Mouse (Mus musculus): Measurements from ENCODE around the gene Oas2. TPM values are rescaled to one million over a fixed set of nuclear protein-coding genes. Genes with fewer than 3 reads are reported as not detected.
A peak's percentile ranks its signal among the peaks of the same experiment; 100 is the strongest.

Oas2 gene
- polyA plus RNA-seq, 1 experiment from 2014 or later = not detected

- ChIA-PET CTCF (no interaction called here), POLR2A (no interaction called here)
- DNase-seq (ENCODE audit: low read depth, low spot score) (no peak), ATAC-seq (no peak)
- in situ Hi-C loops (cut with MboI; ENCODE audit: low pct_unique_long_range_greater_than_20kb) = loop anchor here (5.0 kb wide), 1 partner anchor 66 kb away; no protein-coding TSS in a partner anchor
- no peak for TF ChIP-seq CTCF (IDR thresholded peaks at IDR 0.05)
- no peaks in the 10 kb centered on the region for H3K27me3 ChIP-seq
These were observed 27.1 kb upstream of the Oas2 start for GRCm38 (mm10) chr5:120776801-120777200.

- in situ Hi-C loops (cut with MboI; ENCODE audit: low pct_unique_long_range_greater_than_20kb) = loop anchor here (5.0 kb wide), 1 partner anchor 67 kb away; no protein-coding TSS in a partner anchor
- DNase-seq (ENCODE audit: low read depth, low spot score) (no peak), ATAC-seq (no peak)
- no peaks in the 10 kb centered on the region for H3K27me3 ChIP-seq
- ChIA-PET POLR2A (interaction anchor here (0.7 kb wide), 1 partner anchor 26 kb away, joined by 4 read pairs; the partner anchor contains the start of gene Oas2), CTCF (no interaction called here)
- no peak for TF ChIP-seq CTCF (IDR thresholded peaks at IDR 0.05)
These were observed 25.8 kb upstream of the Oas2 start for GRCm38 (mm10) chr5:120775287-120775985.

GRCm38 (mm10) chr5:120769396-120769795 is 19.7 kb upstream of the Oas2 start:
- TF ChIP-seq CTCF (IDR thresholded peaks at IDR 0.05) = no peak
- POLR2A ChIA-PET = no interaction called here
- in situ Hi-C loops (cut with MboI; ENCODE audit: low pct_unique_long_range_greater_than_20kb) = no loop called here
- CTCF ChIA-PET = no interaction called here
- ATAC-seq (no peak), DNase-seq (ENCODE audit: low read depth, low spot score) (no peak)
- no peaks in the 10 kb centered on the region for H3K27me3 ChIP-seq

GRCm38 (mm10) chr5:120765010-120765409 is 15.4 kb upstream of the Oas2 start:
- no peak for ATAC-seq

GRCm38 (mm10) chr5:120761901-120762300 is 12.2 kb upstream of the Oas2 start:
- TF ChIP-seq CTCF (IDR thresholded peaks at IDR 0.05) = no peak
- H3K27me3 ChIP-seq = peaks cover 5% of the 10 kb centered on the region
- ChIA-PET CTCF (no interaction called here), POLR2A (no interaction called here)
- DNase-seq (ENCODE audit: low read depth, low spot score) (no peak), ATAC-seq (no peak)
- in situ Hi-C loops (cut with MboI; ENCODE audit: low pct_unique_long_range_greater_than_20kb) = no loop called here

More at GRCm38 (mm10) chr5:120765010-120765409, 15.4 kb upstream of the Oas2 start:
- peaks cover 5% of the 10 kb centered on the region for H3K27me3 ChIP-seq
- ChIA-PET CTCF (no interaction called here), POLR2A (no interaction called here)
- in situ Hi-C loops (cut with MboI; ENCODE audit: low pct_unique_long_range_greater_than_20kb) = no loop called here
- no peak for DNase-seq (ENCODE audit: low read depth, low spot score)
- no peak for TF ChIP-seq CTCF (IDR thresholded peaks at IDR 0.05)

- ChIA-PET POLR2A (no interaction called here), CTCF (no interaction called here)
- no peaks in the 10 kb centered on the region for H3K27me3 ChIP-seq
- ATAC-seq (no peak), DNase-seq (ENCODE audit: low read depth, low spot score) (no peak)
- in situ Hi-C loops (cut with MboI; ENCODE audit: low pct_unique_long_range_greater_than_20kb) = no loop called here
- TF ChIP-seq CTCF (IDR thresholded peaks at IDR 0.05) = no peak
These were observed 4.6 kb upstream of the Oas2 start for GRCm38 (mm10) chr5:120754215-120754614.

- CTCF ChIA-PET = no interaction called here
- no peaks in the 10 kb centered on the region for H3K27me3 ChIP-seq
- ATAC-seq (no peak), DNase-seq (ENCODE audit: low read depth, low spot score) (no peak)
- no peak for TF ChIP-seq CTCF (IDR thresholded peaks at IDR 0.05)
- in situ Hi-C loops (cut with MboI; ENCODE audit: low pct_unique_long_range_greater_than_20kb) = no loop called here
- POLR2A ChIA-PET = no interaction called here
These were observed 3.1 kb upstream of the Oas2 start for GRCm38 (mm10) chr5:120752786-120753185.

- in situ Hi-C loops (cut with MboI; ENCODE audit: low pct_unique_long_range_greater_than_20kb) = no loop called here
- ATAC-seq (no peak), DNase-seq (ENCODE audit: low read depth, low spot score) (no peak)
- H3K27me3 ChIP-seq = no peaks in the 10 kb centered on the region
- ChIA-PET POLR2A (no interaction called here), CTCF (no interaction called here)
- no peak for TF ChIP-seq CTCF (IDR thresholded peaks at IDR 0.05)
These were observed 1.6 kb upstream of the Oas2 start for GRCm38 (mm10) chr5:120751206-120751605.

GRCm38 (mm10) chr5:120746451-120746850 is 3.2 kb downstream of the Oas2 start:
- no peak for DNase-seq (ENCODE audit: low read depth, low spot score)
- in situ Hi-C loops (cut with MboI; ENCODE audit: low pct_unique_long_range_greater_than_20kb) = no loop called here
- no peak for ATAC-seq
- peak; percentile 62 for TF ChIP-seq CTCF (IDR thresholded peaks at IDR 0.05)
- no peaks in the 10 kb centered on the region for H3K27me3 ChIP-seq
- ChIA-PET CTCF (interaction anchor here (1.0 to 1.9 kb wide), 3 partner anchors 15 to 86 kb away, joined by 3 to 5 read pairs (median 4); no protein-coding TSS in a partner anchor), POLR2A (no interaction called here)

- H3K27me3 ChIP-seq = no peaks in the 10 kb centered on the region
- ATAC-seq = no peak
- no peak for DNase-seq (ENCODE audit: low read depth, low spot score)
- peak; percentile 80 for TF ChIP-seq CTCF (IDR thresholded peaks at IDR 0.05)
- CTCF ChIA-PET = no interaction called here
- POLR2A ChIA-PET = no interaction called here
- in situ Hi-C loops (cut with MboI; ENCODE audit: low pct_unique_long_range_greater_than_20kb) = no loop called here
These were observed 7.5 kb downstream of the Oas2 start for GRCm38 (mm10) chr5:120742125-120742524.

- DNase-seq (ENCODE audit: low read depth, low spot score) (no peak), ATAC-seq (no peak)
- in situ Hi-C loops (cut with MboI; ENCODE audit: low pct_unique_long_range_greater_than_20kb) = no loop called here
- ChIA-PET POLR2A (no interaction called here), CTCF (no interaction called here)
- TF ChIP-seq CTCF (IDR thresholded peaks at IDR 0.05) = no peak
- H3K27me3 ChIP-seq = no peaks in the 10 kb centered on the region
These were observed 15.2 kb downstream of the Oas2 start for GRCm38 (mm10) chr5:120734380-120734990.
